Mouse (Mus musculus) heart, postnatal 0 days (tissue): Measurements from ENCODE around the gene Akr1c6. TPM values are rescaled to one million over a fixed set of nuclear protein-coding genes. Genes with fewer than 3 reads are reported as not detected.
"Not testable (repeated sequence)": the region's sequence is repeated elsewhere in the genome, so short reads cannot be mapped to it uniquely, and the experiment has no call there.

Experiments used
- ATAC-seq: fragments of 200-750 bp; cut with Nextera tagmentation; 2 replicates; pipeline ENCODE4 v1.8.0; 2017; ENCODE audit warnings: low read depth, moderate number of reproducible peaks, moderate library complexity; ENCODE audit not compliant: insufficient read depth
- DNase-seq: peaks from one replicate; pipeline ENCODE4 v3.0.0-alpha.2; 2016; ENCODE audit warnings: low spot score
- H3K27ac ChIP-seq: fragments of 300-500 bp; sonication (generic); 2 replicates; pipeline ENCODE4 v1.5.1; 2014; ENCODE audit warnings: low read depth, mild to moderate bottlenecking
- H3K27me3 ChIP-seq: fragments of 300-500 bp; sonication (generic); 2 replicates; pipeline ENCODE4 v1.6.1; 2014; ENCODE audit warnings: low read length, mixed read lengths; ENCODE audit not compliant: control insufficient read depth, insufficient read depth
- H3K36me3 ChIP-seq: fragments of 300-500 bp; sonication (generic); replicated peaks from 2 replicates; pipeline ENCODE4 v1.6.1; 2014; ENCODE audit warnings: low read length, mixed read lengths; ENCODE audit not compliant: control insufficient read depth, insufficient read depth
- H3K4me1 ChIP-seq: fragments of 300-500 bp; sonication (generic); 2 replicates; pipeline ENCODE4 v1.6.1; 2014; ENCODE audit warnings: antibody characterized with exemption; ENCODE audit not compliant: control insufficient read depth, insufficient read depth
- H3K4me2 ChIP-seq: fragments of 300-500 bp; sonication (generic); 2 replicates; pipeline ENCODE4 v1.6.1; 2014; ENCODE audit warnings: low read depth, mild to moderate bottlenecking, low read length, moderate library complexity
- H3K4me3 ChIP-seq: fragments of 300-500 bp; sonication (generic); 2 replicates; pipeline ENCODE4 v1.5.1; 2014; ENCODE audit warnings: low read depth, low read length
- H3K9ac ChIP-seq: fragments of 300-500 bp; sonication (generic); replicated peaks from 2 replicates; pipeline ENCODE4 v1.6.1; 2014; ENCODE audit warnings: low read depth, low read length, mixed read lengths
- H3K9me3 ChIP-seq: fragments of 300-500 bp; sonication (generic); replicated peaks from 2 replicates; pipeline ENCODE4 v1.6.1; 2016; ENCODE audit warnings: low read length; ENCODE audit not compliant: control insufficient read depth
- CTCF ChIP-seq: IDR thresholded peaks from 2 replicates; pipeline ENCODE4 v1.5.1; 2016; ENCODE audit warnings: antibody characterized with exemption, control low read depth, low read depth
- EP300 ChIP-seq: IDR thresholded peaks from 2 replicates; pipeline ENCODE4 v1.6.1; 2016; ENCODE audit warnings: antibody characterized with exemption, low read depth
- WGBS: fragments of 180-500 bp; shearing (Covaris S2); extraction: QIAGEN DNeasy Blood & Tissue Kit; methylation state at CpG from one replicate; pipeline ENCODE4 v1.1.7; 2014; 5-methylcytosine and 5-hydroxymethylcytosine counted together
- polyA plus RNA-seq: library from polyadenylated mRNA; unstranded; fragments of >200 nt; fragmentation: Nextera tagmentation; extraction: Ambion mirVana; gene quantifications from 2 replicates; pipeline ENCODE4 v1.2.1, GENCODE M21; 2015
- total RNA-seq: library from RNA; depleted of rRNA; stranded (reverse); fragments of >200 nt; gene quantifications from 2 replicates; pipeline ENCODE4 v1.2.3, GENCODE M21; 2014; ENCODE audit warnings: low replicate concordance; rRNA removed

Gene Akr1c6
- total RNA-seq = not detected in 2 replicates
- not detected in 2 replicates for polyA plus RNA-seq

DNA sequence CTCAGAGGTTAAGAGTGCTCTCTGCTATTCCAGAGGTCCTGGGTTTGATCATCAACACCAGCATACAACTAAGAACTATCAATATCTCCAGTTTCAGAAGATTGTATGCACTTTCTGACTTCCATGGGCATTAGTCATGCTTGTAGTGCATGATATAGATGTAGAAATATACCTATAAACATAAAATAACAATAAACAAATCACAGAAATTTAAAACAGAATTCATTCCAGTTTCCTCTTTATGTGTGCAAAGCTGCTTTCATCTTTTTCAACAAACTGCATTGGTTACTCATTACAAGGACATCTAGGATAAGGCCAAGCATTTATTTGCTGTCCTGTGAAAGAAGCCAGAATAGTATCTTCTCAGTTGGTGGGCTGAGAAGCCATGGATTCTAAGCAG is at the start of gene Akr1c6:
TSS of gene Akr1c6 (plus strand) at position 301 of the 400 bp plus-strand sequence.
- Histone ChIP-seq H3K27ac (no peak within 1 kb of the TSS), H3K36me3 (no peaks in the 10 kb centered on the region), H3K27me3 (no peaks in the 10 kb centered on the region), H3K9me3 (no peaks in the 10 kb centered on the region), H3K4me3 (no peak within 1 kb of the TSS), H3K4me1 (no peaks in the 10 kb centered on the region), H3K4me2 (no peak within 1 kb of the TSS), H3K9ac (no peak within 1 kb of the TSS)
- DNase-seq = no peak
- no peak for TF ChIP-seq EP300
- no peak for TF ChIP-seq CTCF
- ATAC-seq = no peak

GRCm38 (mm10) chr13:4384918-4385317 is 49.2 kb upstream of the Akr1c6 start:
- Histone ChIP-seq H3K9me3 (no peaks in the 10 kb centered on the region), H3K27me3 (no peaks in the 10 kb centered on the region), H3K4me1 (no peaks in the 10 kb centered on the region), H3K9ac (no peak overlapping the region), H3K4me2 (no peak overlapping the region), H3K27ac (no peak overlapping the region), H3K4me3 (no peak overlapping the region), H3K36me3 (no peaks in the 10 kb centered on the region)
- no peak for TF ChIP-seq EP300
- no peak for TF ChIP-seq CTCF
- DNase-seq = no peak
- 63% methylated on average over 1 of the region's 1 CpGs for WGBS
- ATAC-seq = no peak

DNA sequence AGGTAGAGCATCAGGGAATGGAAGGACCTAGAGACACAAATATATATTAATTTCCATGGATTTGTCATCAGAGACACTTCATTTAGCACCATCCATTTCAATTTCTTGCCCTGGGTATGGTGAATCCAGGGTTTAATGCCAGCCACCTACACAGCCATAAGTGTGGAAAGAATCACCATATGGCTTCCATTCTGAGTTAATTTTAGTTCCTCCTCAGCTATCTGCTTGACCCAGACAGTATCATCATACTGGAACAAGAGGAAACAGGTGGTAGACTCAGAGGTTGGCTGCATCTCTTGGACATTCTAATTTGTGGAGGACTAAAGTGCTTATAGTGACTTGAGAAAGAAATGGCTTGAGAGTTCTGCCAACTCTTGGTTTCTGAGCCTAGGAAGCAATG is 48.6 kb upstream of the Akr1c6 start:
- no peaks in the 10 kb centered on the region for H3K36me3 ChIP-seq
- H3K4me1 ChIP-seq = no peaks in the 10 kb centered on the region
- TF ChIP-seq EP300 = no peak
- TF ChIP-seq CTCF = no peak
- H3K9me3 ChIP-seq = no peaks in the 10 kb centered on the region
- DNase-seq = no peak
- no peak overlapping the region for H3K4me3 ChIP-seq
- H3K9ac ChIP-seq = no peak overlapping the region
- H3K27ac ChIP-seq = no peak overlapping the region
- no peak overlapping the region for H3K4me2 ChIP-seq
- ATAC-seq = no peak
- no peaks in the 10 kb centered on the region for H3K27me3 ChIP-seq

DNA sequence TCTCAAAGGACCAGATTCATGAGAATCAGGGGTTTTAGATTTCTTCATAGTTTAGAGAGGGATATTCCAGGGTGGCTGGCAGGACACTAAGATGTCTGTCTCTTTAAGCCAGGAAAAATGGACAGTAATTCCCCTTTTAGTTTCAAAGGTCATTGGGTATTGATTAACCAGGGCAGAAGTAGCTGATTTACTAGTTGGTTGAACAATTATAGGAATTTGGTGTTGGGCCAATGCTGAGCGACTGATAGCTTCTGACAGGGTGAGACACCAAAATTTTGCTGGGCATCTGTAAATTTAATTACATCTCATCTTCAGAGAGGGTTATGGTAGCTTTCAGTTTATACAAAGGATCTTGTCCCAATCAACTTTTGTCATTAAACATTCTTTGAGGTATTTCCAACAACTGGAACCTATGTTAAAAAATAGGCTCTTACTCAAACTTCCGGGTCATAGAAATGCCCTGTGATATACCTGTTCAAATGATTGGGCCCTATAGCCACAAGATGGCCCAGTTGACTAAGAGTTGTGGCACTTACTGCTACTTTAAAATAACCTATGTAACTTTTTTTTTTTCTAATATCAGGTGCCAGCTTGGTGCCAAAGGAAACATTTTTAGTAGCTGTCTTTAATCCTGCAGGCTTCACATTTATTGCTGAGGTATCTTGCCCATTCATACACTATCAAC is 45.2 kb upstream of the Akr1c6 start:
- no peak for ATAC-seq
- H3K9me3 ChIP-seq = no peaks in the 10 kb centered on the region
- H3K9ac ChIP-seq = no peak overlapping the region
- TF ChIP-seq CTCF (no peak), EP300 (no peak)
- DNase-seq = no peak
- H3K4me3 ChIP-seq = no peak overlapping the region
- H3K27ac ChIP-seq = no peak overlapping the region
- H3K36me3 ChIP-seq = no peaks in the 10 kb centered on the region
- H3K27me3 ChIP-seq = no peaks in the 10 kb centered on the region
- H3K4me2 ChIP-seq = no peak overlapping the region
- H3K4me1 ChIP-seq = no peaks in the 10 kb centered on the region
- 77% methylated on average over 2 of the region's 2 CpGs for WGBS

DNA sequence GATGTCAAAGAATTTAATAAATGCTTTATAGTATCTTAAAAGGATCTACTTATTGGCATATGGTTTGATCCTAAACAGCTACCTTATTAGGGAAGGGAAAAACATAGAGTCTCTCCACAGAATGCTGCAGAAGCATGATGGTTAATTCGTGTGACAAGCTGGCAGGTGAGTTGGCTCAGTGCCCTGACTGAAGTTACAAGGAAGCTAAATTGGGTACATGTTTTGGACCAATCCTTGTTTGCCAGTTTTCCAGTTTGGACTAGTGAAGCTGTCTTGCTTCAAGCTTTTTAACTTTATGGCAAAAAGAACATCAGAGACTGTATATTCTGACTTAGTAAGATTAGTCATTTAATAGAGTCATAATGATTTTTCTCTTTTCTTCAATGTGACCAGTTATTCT is 33.7 kb upstream of the Akr1c6 start:
- not testable (repeated sequence) for H3K27me3 ChIP-seq, H3K9ac ChIP-seq, H3K9me3 ChIP-seq, H3K4me1 ChIP-seq, DNase-seq, ATAC-seq, H3K4me2 ChIP-seq, H3K4me3 ChIP-seq, H3K27ac ChIP-seq, H3K36me3 ChIP-seq
- WGBS = 26% methylated on average over 1 of the region's 1 CpGs

GRCm38 (mm10) chr13:4400831-4401230 is 33.3 kb upstream of the Akr1c6 start:
- no peak overlapping the region for H3K4me2 ChIP-seq
- H3K4me1 ChIP-seq = no peaks in the 10 kb centered on the region
- ATAC-seq (no peak), DNase-seq (no peak)
- H3K27me3 ChIP-seq = no peaks in the 10 kb centered on the region
- H3K9me3 ChIP-seq = no peaks in the 10 kb centered on the region
- no peaks in the 10 kb centered on the region for H3K36me3 ChIP-seq
- 78% methylated on average over 2 of the region's 2 CpGs for WGBS
- no peak overlapping the region for H3K9ac ChIP-seq
- H3K27ac ChIP-seq = no peak overlapping the region
- no peak overlapping the region for H3K4me3 ChIP-seq
- TF ChIP-seq CTCF = no peak
- no peak for TF ChIP-seq EP300
